Mouse (Mus musculus) cerebellum, postnatal 4 days (tissue): Measurements from ENCODE around the gene Zfp503.
A peak's percentile ranks its signal among the peaks of the same experiment; 100 is the strongest.

Source experiments
- DNase-seq, 2 experiments: peaks; one replicate each; pipeline ENCODE4 v3.0.0; 2022; ENCODE audit warnings: low spot score in 2 of 2, mixed read lengths in 1 of 2

Zfp503 gene

GRCm38 (mm10) chr14:21989291-21989913 lies at the start of gene Zfp503:
Gene Zfp503, minus strand, starts transcription at chr14:21989601.
- DNase-seq = peak in 1 of 2 experiments; percentile 13

GRCm38 (mm10) chr14:22037498-22038131 lies 48.2 kb upstream of the Zfp503 start:
- DNase-seq = no peak

GRCm38 (mm10) chr14:22036802-22037497 lies 47.5 kb upstream of the Zfp503 start:
- DNase-seq = no peak

GRCm38 (mm10) chr14:22036338-22036737 lies 46.9 kb upstream of the Zfp503 start:
- no peak for DNase-seq

- DNase-seq = peak in 1 of 2 experiments; percentile 9
These were observed 46.5 kb upstream of the Zfp503 start for GRCm38 (mm10) chr14:22035900-22036299.

GRCm38 (mm10) chr14:22023533-22023932 lies 34.1 kb upstream of the Zfp503 start:
- no peak for DNase-seq

- DNase-seq = peak in 1 of 2 experiments; percentile 57
These were observed 31.5 kb upstream of the Zfp503 start for GRCm38 (mm10) chr14:22020885-22021284.

GRCm38 (mm10) chr14:22019949-22020845 lies 30.8 kb upstream of the Zfp503 start:
- DNase-seq = no peak

- DNase-seq = peak in 1 of 2 experiments; percentile 19
These were observed 30.0 kb upstream of the Zfp503 start, which contains the start of gene Lrmda for GRCm38 (mm10) chr14:22019252-22019948. Gene Lrmda, plus strand, starts transcription at chr14:22019712.

GRCm38 (mm10) chr14:22017011-22017410 lies 27.6 kb upstream of the Zfp503 start:
- no peak for DNase-seq

GRCm38 (mm10) chr14:22014781-22015180 lies 25.4 kb upstream of the Zfp503 start:
- DNase-seq = no peak

- DNase-seq = no peak
These were observed 24.9 kb upstream of the Zfp503 start for GRCm38 (mm10) chr14:22014315-22014714.

- DNase-seq = no peak
These were observed 17.6 kb upstream of the Zfp503 start for GRCm38 (mm10) chr14:22007006-22007405.

- DNase-seq = peak in 1 of 2 experiments; percentile 9
These were observed 15.5 kb upstream of the Zfp503 start for GRCm38 (mm10) chr14:22004943-22005342.

- DNase-seq = no peak
These were observed 14.2 kb upstream of the Zfp503 start for GRCm38 (mm10) chr14:22003631-22004030.

- no peak for DNase-seq
These were observed 13.8 kb upstream of the Zfp503 start for GRCm38 (mm10) chr14:22003231-22003630.

GRCm38 (mm10) chr14:21999588-21999987 lies 10.2 kb upstream of the Zfp503 start:
- no peak for DNase-seq

GRCm38 (mm10) chr14:21995031-21995754 lies 5.8 kb upstream of the Zfp503 start:
- peak in 1 of 2 experiments; percentile 7 for DNase-seq

GRCm38 (mm10) chr14:21994061-21994990 lies 4.9 kb upstream of the Zfp503 start:
- DNase-seq = no peak
